Mouse (Mus musculus): ENCODE measurements around the gene Poc1b.

GRCm38 (mm10) chr10:99136337-99136736 lies 29.5 kb downstream of the Poc1b start:
- TF ChIP-seq CTCF (IDR thresholded peaks at IDR 0.05; ENCODE audit: borderline replicate concordance, insufficient read depth, low read depth, low read length), result no peak
- TF ChIP-seq POLR2A (IDR thresholded peaks at IDR 0.05; ENCODE audit: borderline replicate concordance, insufficient read depth, low read length), result no peak
